Mouse (Mus musculus) v-Abl transformed pro-B cells (cell line): ENCODE measurements around the gene Tdo2.

Experiments
- in situ Hi-C, 2 experiments: fragments of 400-800 bp; cut with MboI; formaldehyde crosslinking; loops; one replicate each; pipeline ENCODE4 v1.15.1; 2025; ENCODE audit not compliant: unreplicated experiment in 2 of 2

Gene Tdo2

DNA sequence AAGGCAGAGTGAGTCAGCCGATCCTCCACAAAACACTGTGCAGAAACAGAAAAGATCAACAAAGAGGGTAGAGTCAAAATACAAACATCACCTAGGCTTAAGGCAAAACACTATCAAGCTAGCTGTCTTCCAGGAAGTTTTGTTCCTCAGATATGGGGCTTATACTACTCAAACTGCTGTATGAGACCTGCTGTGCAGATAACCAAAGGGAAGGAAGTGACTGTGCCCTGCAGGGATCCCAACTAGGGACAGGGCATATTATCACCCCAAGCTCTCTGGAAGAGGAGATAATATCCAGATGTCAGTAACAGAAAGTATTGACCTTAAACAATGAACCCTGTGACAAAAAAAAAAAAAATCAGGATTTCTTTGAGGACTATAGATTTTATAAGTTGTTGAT lies 27.0 kb downstream of the Tdo2 start:
- in situ Hi-C loops, result loop anchor here (25.0 kb wide), 2 partner anchors 788 to 1313 kb away; no protein-coding TSS in a partner anchor

DNA sequence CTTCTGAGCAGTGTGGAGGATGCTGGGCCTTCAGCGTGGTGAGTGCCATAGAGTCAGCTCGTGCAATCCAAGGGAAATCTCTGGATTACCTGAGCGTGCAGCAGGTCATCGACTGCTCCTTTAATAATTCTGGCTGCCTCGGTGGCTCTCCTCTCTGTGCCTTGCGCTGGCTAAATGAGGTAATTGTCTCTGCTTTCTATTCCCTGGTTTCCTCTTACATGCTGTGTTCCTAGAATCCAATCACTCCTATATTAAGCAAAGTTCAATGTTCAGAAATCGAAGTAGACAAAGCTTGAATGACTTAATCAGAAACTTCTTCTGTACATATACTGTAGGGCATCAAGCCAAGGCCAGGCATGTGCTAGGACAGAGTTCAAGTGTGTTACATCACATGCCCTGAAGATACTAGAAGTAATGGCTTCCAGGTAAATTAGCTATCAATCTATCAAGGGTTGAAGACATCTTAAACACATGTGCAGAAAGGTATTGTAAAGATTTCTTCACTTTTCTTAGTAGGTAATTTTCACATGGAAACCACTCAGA lies 31.1 kb downstream of the Tdo2 start:
- in situ Hi-C loops, result loop anchor here (25.0 kb wide), 2 partner anchors 792 to 1317 kb away; no protein-coding TSS in a partner anchor

DNA sequence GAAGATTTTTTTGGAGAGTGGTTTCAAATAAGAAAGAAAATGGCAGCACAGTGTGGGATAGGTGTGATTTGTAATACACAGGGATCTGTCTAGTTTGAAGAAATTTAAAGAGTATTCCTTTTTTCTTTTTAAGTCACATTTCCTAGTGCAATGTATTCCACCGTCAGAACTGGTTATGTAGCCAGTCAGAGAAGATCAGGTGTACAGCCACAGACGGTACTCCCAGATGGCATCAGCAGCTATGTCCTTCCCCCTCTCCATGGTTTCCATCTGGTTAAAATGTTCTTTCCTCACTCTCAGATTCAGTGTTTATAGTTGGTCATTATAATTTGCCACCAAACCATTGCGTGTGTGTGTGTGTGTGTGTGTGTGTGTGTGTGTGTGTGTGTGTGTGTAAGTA lies 32.9 kb downstream of the Tdo2 start:
- in situ Hi-C loops, result loop anchor here (25.0 kb wide), 2 partner anchors 794 to 1319 kb away; no protein-coding TSS in a partner anchor

GRCm38 (mm10) chr3:81942341-81942740 lies 33.7 kb downstream of the Tdo2 start:
- in situ Hi-C loops, result loop anchor here (25.0 kb wide), 2 partner anchors 795 to 1320 kb away; no protein-coding TSS in a partner anchor

DNA sequence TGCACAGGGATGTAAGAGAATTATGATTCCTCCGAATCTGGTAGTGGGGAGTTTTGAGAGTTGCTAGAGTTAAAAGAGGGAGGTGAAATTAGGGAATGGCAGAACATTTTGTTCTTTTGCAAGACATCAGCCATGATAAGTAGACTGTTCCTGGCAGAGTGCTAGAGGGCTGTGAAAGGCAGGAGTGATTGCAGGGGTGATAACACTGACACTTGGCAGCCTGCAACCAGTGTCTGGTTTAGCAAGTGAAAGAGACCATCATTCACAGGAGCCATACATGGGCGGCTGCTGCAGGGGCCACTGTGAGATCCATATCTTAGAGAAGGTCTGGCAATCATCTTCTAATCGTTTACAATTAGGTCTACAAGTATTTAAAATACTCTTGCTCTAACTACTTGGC lies 37.1 kb downstream of the Tdo2 start:
- in situ Hi-C loops, result loop anchor here (10.0 to 25.0 kb wide), 4 partner anchors 416 to 1323 kb away; partner anchors contain the start of gene Map9 (in 1 of the 2)

DNA sequence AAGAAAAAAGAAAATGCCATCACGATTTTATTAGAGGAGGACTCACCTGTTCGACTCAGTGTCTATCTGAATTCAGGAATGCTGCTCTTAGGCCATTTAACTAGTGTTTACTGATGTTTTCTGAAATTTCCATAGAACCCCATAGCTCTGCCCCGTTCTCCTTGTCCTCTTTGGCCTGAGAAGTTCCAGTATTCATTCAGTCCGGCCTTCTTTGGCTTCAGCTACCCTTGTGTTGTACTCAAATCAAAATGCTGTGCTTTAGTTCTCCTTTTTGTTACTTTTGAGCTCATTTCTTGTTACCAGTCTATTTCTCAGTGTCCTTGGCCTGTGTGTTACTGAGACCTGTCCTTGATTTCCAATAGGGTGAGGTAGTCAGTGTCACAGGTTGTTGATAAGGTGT lies 42.7 kb downstream of the Tdo2 start:
- in situ Hi-C loops, result loop anchor here (10.0 to 25.0 kb wide), 4 partner anchors 421 to 1329 kb away; partner anchors contain the start of gene Map9 (in 1 of the 2)

DNA sequence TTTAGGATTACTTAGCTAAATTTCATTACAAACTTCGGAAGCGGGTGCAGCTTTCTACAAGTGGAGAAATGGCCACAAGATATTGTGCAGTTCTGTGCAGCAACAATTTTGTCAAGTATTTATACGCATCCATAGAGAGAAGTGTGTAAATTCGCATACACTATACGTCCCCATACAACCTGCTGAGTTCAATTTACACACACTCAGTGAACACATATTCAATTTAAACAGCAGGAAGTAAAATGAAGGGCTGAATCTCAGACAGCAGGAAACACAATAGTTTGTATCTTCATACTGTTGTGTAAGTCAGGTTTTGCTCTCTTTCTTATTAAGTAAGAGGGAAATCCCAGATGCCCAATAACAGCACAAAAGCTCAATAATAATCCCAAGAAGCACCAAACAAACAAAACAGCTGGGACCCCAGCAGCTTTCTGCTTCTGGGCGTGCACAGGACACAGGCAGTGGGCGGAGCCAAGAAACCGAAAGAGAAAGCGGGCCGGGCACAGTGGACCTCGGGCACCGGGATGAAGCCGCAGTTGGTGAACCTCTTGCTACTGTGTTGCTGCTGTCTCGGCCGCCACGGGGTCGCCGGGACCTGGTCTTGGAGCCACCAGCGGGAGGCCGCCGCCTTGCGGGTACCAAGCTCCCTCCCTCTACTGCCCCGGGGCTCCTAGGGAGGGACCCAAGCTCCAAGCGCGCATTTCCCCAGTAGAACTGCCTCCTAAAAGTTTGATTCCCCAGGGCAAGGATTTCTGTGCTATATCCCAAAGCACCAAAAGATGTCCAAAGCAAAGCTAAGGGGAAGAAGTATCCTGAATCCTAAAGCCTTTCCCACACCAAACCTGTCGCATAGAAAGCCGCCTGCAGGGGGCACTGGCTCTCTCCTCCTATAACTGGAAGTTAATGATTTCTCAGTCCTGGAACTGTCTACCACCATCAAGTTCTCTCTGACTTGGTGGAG lies 43.6 kb downstream of the Tdo2 start, which contains the start of gene Ctso:
TSS of gene Ctso (plus strand) at position 461 of the 961 bp plus-strand sequence.
- in situ Hi-C loops, result loop anchor here (10.0 to 25.0 kb wide), 4 partner anchors 422 to 1330 kb away; partner anchors contain the start of gene Map9 (in 1 of the 2)

- in situ Hi-C loops, result loop anchor here (10.0 to 25.0 kb wide), 4 partner anchors 423 to 1331 kb away; partner anchors contain the start of gene Map9 (in 1 of the 2)
Observed at GRCm38 (mm10) chr3:81931695-81932094, 44.3 kb downstream of the Tdo2 start.

- in situ Hi-C loops, result loop anchor here (5.0 to 25.0 kb wide), 8 partner anchors 426 to 1847 kb away; partner anchors contain the start of genes Gria2 (in 1 of the 2), Map9 (in 1 of the 2) and Pdgfc (in 1 of the 2)
Observed at GRCm38 (mm10) chr3:81929073-81929472, 46.9 kb downstream of the Tdo2 start.

GRCm38 (mm10) chr3:81926764-81927325 lies 49.2 kb downstream of the Tdo2 start:
- in situ Hi-C loops, result loop anchor here (5.0 to 25.0 kb wide), 8 partner anchors 428 to 1845 kb away; partner anchors contain the start of genes Gria2 (in 1 of the 2), Map9 (in 1 of the 2) and Pdgfc (in 1 of the 2)

DNA sequence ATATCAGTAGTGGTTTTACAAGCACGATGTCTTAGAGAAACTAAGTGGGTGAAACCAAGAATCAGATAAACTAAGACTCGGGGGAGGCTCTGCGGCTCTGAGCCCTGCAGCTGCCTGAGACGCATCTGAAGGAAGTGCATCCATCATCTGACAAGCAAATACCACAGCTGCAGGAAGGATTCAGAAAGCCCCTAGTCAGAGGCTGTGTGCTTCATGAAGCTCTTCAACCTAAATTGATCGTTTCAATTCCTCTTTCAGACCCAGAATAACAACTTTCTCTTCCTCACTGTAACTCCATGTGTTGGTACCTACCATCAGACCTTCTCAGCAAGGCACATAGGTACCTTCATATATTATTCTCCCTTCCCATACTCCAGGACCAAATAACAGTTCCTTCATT lies 50.1 kb downstream of the Tdo2 start:
- in situ Hi-C loops, result loop anchor here (5.0 to 25.0 kb wide), 8 partner anchors 429 to 1844 kb away; partner anchors contain the start of genes Gria2 (in 1 of the 2), Map9 (in 1 of the 2) and Pdgfc (in 1 of the 2)

DNA sequence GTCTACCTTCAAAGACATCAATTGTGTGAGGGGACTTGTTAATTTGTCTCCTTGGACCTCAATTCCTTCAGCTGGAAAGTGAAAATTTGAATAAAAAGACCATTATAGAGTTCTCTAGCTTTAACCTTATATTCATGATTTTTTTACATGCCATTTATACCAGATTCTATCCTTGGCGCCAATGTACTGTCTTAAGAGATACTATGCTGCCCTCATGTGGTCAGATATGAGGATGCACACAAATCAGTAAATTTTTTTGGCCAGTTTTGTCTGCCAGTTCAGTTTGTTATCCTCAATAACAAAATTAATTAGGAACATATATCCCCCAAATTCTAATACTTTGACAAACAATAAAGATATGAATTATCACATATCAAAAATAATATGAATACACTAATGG lies 51.1 kb downstream of the Tdo2 start:
- in situ Hi-C loops, result loop anchor here (5.0 to 25.0 kb wide), 9 partner anchors 430 to 1843 kb away; partner anchors contain the start of genes Gria2 (in 1 of the 2), Map9 (in 1 of the 2) and Pdgfc (in 1 of the 2)

- in situ Hi-C loops, result loop anchor here (10.0 to 25.0 kb wide), 5 partner anchors 432 to 1118 kb away; partner anchors contain the start of genes Gria2 (in 1 of the 2), Map9 (in 1 of the 2) and Pdgfc (in 1 of the 2)
Observed at GRCm38 (mm10) chr3:81922910-81923309, 53.1 kb downstream of the Tdo2 start.

DNA sequence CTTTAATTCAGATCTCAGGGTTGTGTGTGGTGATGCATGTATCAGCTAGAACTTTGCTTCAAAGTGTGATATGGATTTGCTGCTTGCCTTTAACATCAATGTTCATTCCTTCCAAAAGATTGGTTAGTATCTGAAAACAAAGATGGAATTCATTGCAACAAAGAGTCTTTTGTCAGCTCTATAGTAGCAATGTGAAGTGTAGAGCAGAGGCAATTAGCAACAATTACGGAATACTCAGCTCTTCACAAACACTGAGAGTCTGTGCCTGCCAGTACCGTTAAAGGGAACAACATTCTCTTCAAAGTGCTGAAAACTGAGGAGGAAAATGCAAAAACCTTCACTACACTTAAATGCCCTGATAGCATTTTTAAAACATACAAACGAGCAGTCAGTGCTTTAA lies 56.3 kb downstream of the Tdo2 start:
- in situ Hi-C loops, result loop anchor here (5.0 to 25.0 kb wide), 6 partner anchors 435 to 1842 kb away; partner anchors contain the start of genes Gria2 (in 1 of the 2), Map9 (in 1 of the 2) and Pdgfc (in 1 of the 2)

DNA sequence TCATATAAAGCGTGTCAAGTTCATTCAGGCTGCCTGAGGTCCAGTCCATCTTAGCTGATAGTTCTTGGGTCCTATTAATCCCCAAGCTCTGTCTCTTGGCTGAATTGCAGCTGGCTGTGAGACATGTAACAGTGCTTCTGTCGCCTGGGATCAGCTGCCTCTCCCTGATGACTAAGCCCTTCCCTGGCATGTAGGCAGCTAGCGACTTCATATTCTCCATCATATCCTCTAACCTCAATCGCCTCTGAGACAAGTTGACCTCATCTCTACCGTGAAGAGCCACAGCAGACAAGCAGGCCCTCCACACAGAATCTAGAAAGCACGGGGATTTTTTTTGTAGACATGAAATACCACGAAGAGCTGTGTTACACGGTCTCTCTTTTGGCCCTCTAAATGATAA lies 57.8 kb downstream of the Tdo2 start:
- in situ Hi-C loops, result loop anchor here (5.0 to 25.0 kb wide), 2 partner anchors 956 to 1841 kb away; no protein-coding TSS in a partner anchor

DNA sequence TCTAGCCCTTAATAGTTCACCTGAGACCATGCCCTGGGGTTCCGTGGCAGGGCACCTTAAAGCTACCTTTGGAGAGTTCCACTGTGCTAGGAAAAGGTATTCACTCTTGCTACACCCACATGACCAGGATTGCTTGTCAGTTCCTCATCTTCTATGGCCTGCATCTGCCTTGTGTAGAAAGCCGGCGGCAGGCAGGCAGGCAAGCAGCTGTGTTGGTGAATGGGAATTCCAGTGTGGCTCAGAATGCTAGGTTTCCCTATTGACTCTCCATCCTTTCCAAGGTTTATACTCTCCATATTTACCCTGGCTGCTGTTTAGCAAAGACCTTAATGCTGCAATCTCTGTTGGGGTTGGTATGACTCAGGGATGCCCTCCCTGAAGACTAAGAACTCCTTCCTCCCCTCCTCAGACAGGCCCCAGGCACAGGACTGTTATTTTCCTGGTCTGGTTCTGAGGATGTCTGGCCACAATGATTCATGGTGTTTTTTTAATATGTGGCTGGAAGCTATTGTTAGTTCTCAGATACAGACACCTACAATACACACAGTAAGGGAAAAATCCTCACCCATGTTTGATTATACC lies 58.6 kb downstream of the Tdo2 start:
- in situ Hi-C loops, result loop anchor here (5.0 to 25.0 kb wide), 2 partner anchors 955 to 1840 kb away; no protein-coding TSS in a partner anchor

- in situ Hi-C loops, result loop anchor here (5.0 to 25.0 kb wide), 2 partner anchors 954 to 1839 kb away; no protein-coding TSS in a partner anchor
Observed at GRCm38 (mm10) chr3:81916030-81916686, 59.8 kb downstream of the Tdo2 start.

DNA sequence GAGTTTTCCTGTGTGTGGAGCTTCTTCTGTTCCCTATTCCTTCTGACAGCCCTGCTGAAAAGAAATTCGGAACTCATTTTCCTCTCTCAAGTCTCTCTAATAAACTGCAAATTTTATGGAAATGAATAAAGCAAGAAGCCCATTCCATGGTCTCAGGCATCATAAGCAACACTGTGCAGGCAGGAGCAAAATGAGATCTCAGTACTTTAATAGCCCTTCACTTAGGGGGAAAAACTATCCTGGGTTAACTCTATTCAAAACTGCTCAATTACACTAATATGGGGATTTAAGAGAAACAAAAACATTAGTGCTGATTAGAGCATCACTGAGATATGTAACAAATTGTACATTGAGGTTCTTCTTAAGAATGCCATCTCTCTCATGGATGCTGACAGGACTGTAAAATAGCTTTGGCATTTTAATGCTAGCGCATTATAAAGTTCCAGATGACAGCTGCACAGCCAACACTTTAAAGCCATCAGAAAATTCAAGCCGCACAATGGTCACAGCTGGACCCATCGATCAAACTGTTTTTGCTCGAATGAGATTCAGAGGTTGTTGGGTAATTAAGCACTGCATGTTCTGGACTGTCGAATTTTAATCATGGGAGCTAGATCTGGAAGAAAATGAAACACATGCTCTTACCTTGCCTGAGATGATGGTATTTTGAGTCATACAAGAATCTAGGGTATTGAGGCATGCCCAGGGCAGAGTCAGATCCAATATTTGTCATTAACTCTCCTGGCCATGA lies 65.5 kb downstream of the Tdo2 start:
- in situ Hi-C loops, result loop anchor here in 1 of 2 experiments (25.0 kb wide), 1 partner anchor 948 kb away; no protein-coding TSS in a partner anchor
